Mouse (Mus musculus): ENCODE results near the gene March10. TPM values are rescaled to one million over a fixed set of nuclear protein-coding genes. Genes with fewer than 3 reads are reported as not detected.
A peak's percentile ranks its signal among the peaks of the same experiment; 100 is the strongest.

The March10 gene
- total RNA-seq, 2 experiments from 2014 or later: not detected

GRCm38 (mm10) chr11:105402355-105402754 lies 54.2 kb downstream of the March10 start:
- DNase-seq: no peak

- DNase-seq: no peak
Measured at GRCm38 (mm10) chr11:105390290-105390689, 66.2 kb downstream of the March10 start.

- DNase-seq: no peak
Measured at GRCm38 (mm10) chr11:105388636-105389035, 67.9 kb downstream of the March10 start.

GRCm38 (mm10) chr11:105385266-105385665 lies 71.3 kb downstream of the March10 start:
- no peak for DNase-seq

GRCm38 (mm10) chr11:105375821-105376235 lies 80.7 kb downstream of the March10 start:
- DNase-seq: no peak

GRCm38 (mm10) chr11:105374526-105375175 lies 81.9 kb downstream of the March10 start:
- DNase-seq: no peak

DNA sequence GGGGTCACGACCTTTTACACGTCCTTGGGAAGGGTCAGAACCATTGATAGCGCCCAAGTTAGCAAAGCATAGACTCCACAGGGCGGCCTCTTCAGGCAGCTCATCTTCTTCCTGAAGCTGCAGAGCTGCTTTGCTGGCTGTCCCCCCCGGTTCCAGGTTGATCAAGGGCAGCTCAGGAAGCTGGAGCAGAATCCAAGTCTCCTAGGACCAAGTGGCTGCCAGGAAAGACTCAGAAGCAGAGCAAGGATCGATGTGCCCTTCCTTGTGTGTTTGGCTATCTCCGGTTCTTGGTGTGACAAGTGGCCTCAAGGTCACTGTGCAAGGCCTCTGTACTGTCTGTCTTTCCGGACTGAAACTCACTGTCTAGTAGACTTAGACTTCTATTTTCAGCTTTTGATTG lies 82.7 kb downstream of the March10 start:
- peak in 1 of 2 experiments; percentile 27 for DNase-seq

GRCm38 (mm10) chr11:105371818-105372217 lies 84.7 kb downstream of the March10 start:
- DNase-seq: no peak

DNA sequence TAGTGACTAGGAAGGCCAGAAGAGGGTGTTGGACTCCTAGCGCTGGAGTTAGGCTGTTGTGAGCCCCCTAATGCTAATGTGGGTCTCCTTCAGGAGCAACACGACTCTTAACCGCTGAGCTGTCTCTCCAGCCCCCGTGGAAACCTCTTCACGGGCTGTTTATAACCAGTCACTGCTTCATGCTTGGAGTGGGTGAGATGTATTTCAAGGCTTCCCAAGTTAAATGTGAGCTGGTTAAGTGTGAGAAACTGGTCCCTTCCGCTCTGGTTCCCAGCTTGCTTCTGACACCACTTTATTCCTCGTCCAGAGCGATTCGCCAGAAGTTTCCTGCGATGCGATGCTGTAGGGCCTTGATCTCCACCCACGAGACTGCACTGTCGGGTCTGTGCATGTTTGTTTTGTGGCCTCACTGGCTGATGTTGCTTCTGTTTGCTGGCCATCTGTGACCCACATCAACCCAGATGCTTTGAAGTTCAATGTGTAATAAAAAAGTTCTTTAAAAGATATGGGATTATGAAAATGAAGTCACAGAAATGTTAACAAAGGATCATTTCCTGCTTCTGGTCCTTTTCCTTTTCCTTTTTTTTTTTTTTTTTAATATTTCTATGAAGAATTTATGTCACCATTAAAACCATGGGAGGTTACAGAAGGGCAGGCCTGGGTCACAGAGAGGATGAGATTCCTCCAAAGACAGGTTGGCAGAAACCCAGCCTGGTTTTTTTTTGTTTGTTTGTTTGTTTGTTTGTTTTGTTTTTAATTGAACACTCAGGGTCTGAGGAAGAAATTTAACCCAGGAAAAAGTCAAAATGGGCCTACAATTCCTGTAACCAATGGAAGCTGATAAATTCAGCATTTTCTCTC lies 86.8 kb downstream of the March10 start:
- DNase-seq: peak in 1 of 2 experiments; percentile 43

GRCm38 (mm10) chr11:105368833-105369232 lies 87.7 kb downstream of the March10 start:
- no peak for DNase-seq

- no peak for DNase-seq
Measured at GRCm38 (mm10) chr11:105367163-105367562, 89.4 kb downstream of the March10 start.

- no peak for DNase-seq
Measured at GRCm38 (mm10) chr11:105366051-105366450, 90.5 kb downstream of the March10 start.

DNA sequence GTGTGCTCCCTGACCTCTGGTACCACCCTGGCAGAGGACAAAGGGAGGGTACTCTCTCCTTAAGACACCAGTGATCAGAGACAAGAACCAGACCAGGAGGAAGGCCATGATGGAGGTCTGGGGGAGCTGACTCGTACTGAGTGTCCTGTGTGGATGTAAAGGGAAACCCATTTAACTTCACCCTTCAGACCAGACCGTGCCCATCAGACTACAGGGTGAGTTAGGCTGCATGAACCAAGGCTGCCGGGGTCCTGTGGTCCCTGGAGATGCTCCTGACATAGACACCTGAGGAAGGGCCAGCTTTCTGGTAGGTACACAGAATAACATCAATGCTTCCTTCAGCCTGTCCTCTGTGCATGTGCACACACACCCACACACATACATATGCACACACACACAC lies 90.9 kb downstream of the March10 start:
- no peak for DNase-seq

GRCm38 (mm10) chr11:105364386-105365065 lies 92.0 kb downstream of the March10 start:
- DNase-seq: peak in 1 of 2 experiments; percentile 71

- peak; percentile 68 for DNase-seq
Measured at GRCm38 (mm10) chr11:105363598-105364385, 92.7 kb downstream of the March10 start.

- peak; percentile 81 to 91 for DNase-seq
Measured at GRCm38 (mm10) chr11:105362946-105363597, 93.5 kb downstream of the March10 start.

GRCm38 (mm10) chr11:105362041-105362765 lies 94.3 kb downstream of the March10 start:
- no peak for DNase-seq

DNA sequence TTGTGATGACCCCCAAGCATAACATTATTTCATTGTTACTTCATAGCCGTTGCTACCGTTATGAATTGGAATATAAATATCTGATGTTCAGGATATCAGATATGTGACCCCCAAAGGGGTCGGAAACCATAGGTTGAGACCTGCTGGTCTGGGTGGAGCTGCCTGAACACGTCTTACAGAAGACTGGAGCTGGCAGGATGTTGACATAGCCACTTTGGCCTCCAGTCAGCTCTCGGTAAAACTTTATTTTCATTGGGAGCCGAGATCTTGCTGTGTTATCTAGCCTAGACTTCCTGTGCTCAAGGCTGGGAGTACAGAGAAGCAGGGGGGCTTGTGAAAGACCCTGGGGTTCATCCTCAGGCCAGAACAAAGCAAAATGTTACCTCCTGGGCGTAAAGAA lies 100.2 kb downstream of the March10 start:
- peak in 1 of 2 experiments; percentile 7 for DNase-seq

DNA sequence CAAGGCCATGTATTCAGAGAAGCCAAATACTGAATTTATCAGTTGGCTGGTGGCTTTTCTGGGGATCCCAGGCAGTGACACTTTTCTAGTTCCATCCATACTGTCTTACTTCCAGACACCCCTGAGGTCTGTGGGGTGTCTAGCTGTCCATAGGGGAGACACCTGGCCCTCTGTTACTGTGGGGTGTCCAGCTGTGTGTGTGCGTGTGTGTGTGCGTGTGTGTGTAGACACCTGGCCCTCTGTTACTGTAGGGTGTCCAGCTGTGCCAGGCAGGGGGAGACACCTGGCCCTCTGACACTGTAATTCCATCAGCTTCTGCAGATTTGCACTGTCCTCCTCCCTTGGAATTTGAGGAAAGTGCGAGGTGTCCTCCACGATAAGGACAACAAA lies 102.6 kb downstream of the March10 start:
- no peak for DNase-seq
